Mouse (Mus musculus) limb, embryonic 11.5 days (tissue): ENCODE data around the gene Tbpl1. TPM values are rescaled to one million over a fixed set of nuclear protein-coding genes. Genes with fewer than 3 reads are reported as not detected.
A peak's percentile ranks its signal among the peaks of the same experiment; 100 is the strongest.

Experiments
- ATAC-seq: fragments of 200-750 bp; cut with Nextera tagmentation; 2 replicates; pipeline ENCODE4 v1.8.0; 2017; ENCODE audit warnings: low read depth; ENCODE audit not compliant: insufficient number of reproducible peaks, low FRiP score, low TSS enrichment
- DNase-seq: peaks from one replicate; pipeline ENCODE4 v3.0.0-alpha.2; 2015; ENCODE audit warnings: low spot score
- H3K27ac ChIP-seq: fragments of 300-500 bp; sonication (generic); replicated peaks from 2 replicates; pipeline ENCODE4 v1.5.1; 2014; ENCODE audit warnings: low read depth, mild to moderate bottlenecking, low read length
- H3K27me3 ChIP-seq: fragments of 300-500 bp; sonication (generic); 2 replicates; pipeline ENCODE4 v1.6.1; 2014; ENCODE audit warnings: mild to moderate bottlenecking, low read length, mixed read lengths; ENCODE audit not compliant: control insufficient read depth, insufficient read depth
- H3K36me3 ChIP-seq: fragments of 300-500 bp; sonication (generic); 2 replicates; pipeline ENCODE4 v1.6.1; 2014; ENCODE audit warnings: mild to moderate bottlenecking, low read length, moderate library complexity, mixed read lengths; ENCODE audit not compliant: control insufficient read depth, insufficient read depth
- H3K4me1 ChIP-seq: fragments of 300-500 bp; sonication (generic); 2 replicates; pipeline ENCODE4 v1.6.1; 2014; ENCODE audit warnings: low read length, mixed read lengths; ENCODE audit not compliant: control insufficient read depth, insufficient read depth
- H3K4me2 ChIP-seq: fragments of 300-500 bp; sonication (generic); 2 replicates; pipeline ENCODE4 v1.6.1; 2014; ENCODE audit warnings: low read depth, mild to moderate bottlenecking, moderate library complexity; ENCODE audit not compliant: severe bottlenecking
- H3K4me3 ChIP-seq: fragments of 300-500 bp; sonication (generic); 2 replicates; pipeline ENCODE4 v1.5.1; 2014; ENCODE audit warnings: low read depth, low read length
- H3K9ac ChIP-seq: fragments of 300-500 bp; sonication (generic); 2 replicates; pipeline ENCODE4 v1.6.1; 2014; ENCODE audit warnings: mild to moderate bottlenecking, low read length
- H3K9me3 ChIP-seq: fragments of 300-500 bp; sonication (generic); 2 replicates; pipeline ENCODE4 v1.6.1; 2016; ENCODE audit warnings: low read length; ENCODE audit not compliant: control insufficient read depth
- WGBS: fragments of 180-500 bp; shearing (Covaris S2); extraction: QIAGEN DNeasy Blood & Tissue Kit; methylation state at CpG from one replicate; pipeline ENCODE4 v1.1.7; 2014; 5-methylcytosine and 5-hydroxymethylcytosine counted together
- polyA plus RNA-seq: library from polyadenylated mRNA; unstranded; fragments of >200 nt; fragmentation: Nextera tagmentation; extraction: Ambion mirVana; gene quantifications from 2 replicates; pipeline ENCODE4 v1.2.1, GENCODE M21; 2014

Tbpl1 gene
- 88.7 and 91.3 TPM in 2 replicates for polyA plus RNA-seq

DNA sequence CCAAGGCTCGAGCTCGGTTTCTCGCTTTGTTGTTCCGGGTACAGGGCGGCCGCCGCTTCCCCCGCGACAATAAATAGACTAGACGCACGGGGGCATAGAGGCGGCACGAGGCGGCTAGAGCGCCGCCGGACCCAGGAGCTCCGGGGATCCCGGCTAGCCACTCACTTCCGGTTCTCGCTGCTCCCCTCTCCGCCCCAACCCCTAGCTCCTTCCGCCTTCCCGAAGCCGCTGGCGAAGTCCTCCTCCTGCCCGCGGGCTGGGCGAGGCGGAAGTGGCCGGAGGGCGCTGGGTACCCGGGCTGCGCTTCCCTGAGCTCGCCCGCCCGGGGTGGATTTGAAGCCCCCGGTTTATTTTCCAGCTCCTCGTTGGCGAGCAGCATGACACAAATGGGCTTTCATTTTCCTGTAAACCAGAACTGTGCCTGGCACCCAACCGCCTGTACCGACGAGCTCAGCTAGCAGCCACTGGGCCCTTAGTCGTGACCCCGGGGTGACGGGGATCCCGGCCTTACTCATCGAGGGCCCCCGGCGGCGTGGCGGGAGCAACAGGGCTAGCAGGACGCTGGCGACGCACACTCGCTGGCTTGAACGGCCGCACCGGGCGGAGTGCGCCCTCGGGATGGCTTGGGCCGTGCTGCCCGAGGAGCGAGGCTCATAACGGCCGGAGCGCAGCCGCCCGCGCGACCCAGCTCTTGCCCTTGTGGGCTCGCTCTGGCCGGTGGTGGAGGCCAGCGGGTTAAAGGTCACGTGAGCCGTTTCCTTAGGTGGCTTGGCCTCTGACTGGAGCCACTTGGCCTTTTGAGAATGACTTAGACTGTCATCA lies at the start of gene Tbpl1:
Gene Tbpl1, minus strand, starts transcription at position 667 of the 822 bp plus-strand sequence.
- ATAC-seq, result peak; percentile 98
- peak within 1 kb of the TSS; percentile 95 for H3K4me3 ChIP-seq
- no peaks in the 10 kb centered on the region for H3K36me3 ChIP-seq
- peaks cover 7% of the 10 kb centered on the region for H3K4me1 ChIP-seq
- under 1% methylated on average over 77 of the region's 77 CpGs for WGBS
- peak within 1 kb of the TSS; percentile 77 for H3K27ac ChIP-seq
- peak within 1 kb of the TSS; percentile 89 for H3K4me2 ChIP-seq
- H3K27me3 ChIP-seq, result no peaks in the 10 kb centered on the region
- peak; percentile 94 for DNase-seq
- peak within 1 kb of the TSS; percentile 96 for H3K9ac ChIP-seq
- no peaks in the 10 kb centered on the region for H3K9me3 ChIP-seq

DNA sequence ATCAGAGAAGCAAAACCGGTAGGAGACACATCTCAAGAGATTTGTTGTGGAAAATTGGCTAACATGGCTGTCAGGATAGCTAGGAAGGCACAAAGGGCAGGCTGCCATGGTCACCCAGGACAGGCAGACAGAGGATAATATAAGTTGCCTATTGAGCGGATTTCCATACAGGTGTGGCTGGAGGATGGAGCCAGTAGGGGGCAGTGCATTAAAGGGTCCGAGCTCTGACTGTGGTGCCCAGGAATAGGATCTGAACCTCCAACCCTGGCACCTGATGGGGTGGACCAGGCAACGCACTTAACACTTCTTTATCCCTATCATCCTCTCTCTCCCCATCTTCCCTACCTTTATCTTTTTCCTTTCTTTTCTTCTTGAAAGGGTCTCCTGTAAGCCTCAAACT lies 49.7 kb upstream of the Tbpl1 start:
- WGBS, result 35% methylated on average over 4 of the region's 4 CpGs
- Histone ChIP-seq H3K9me3 (no peaks in the 10 kb centered on the region), H3K4me1 (no peaks in the 10 kb centered on the region), H3K4me3 (no peak overlapping the region), H3K9ac (no peak overlapping the region), H3K36me3 (no peaks in the 10 kb centered on the region), H3K27ac (no peak overlapping the region), H3K27me3 (no peaks in the 10 kb centered on the region), H3K4me2 (no peak overlapping the region)
- ATAC-seq (no peak), DNase-seq (peak; percentile 50)

DNA sequence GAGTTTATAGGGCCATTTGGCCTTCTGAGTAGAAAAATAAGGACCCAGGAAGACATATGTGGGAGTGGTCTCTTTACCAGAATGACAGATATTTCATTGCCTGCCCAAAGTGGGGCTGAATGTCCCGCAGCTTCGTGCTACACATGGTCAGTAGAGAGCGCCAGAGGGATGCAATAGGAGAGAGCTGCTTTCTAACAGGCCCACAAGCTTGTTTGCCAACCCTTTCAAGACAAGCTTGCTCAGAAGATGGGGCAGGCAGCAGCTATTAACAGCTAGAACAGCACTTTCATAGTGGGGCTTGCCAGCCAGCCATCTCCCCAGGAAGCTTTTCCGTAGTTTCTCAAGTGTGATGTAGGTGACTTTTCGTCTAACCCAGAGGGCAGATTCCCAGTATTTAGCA lies 46.2 kb upstream of the Tbpl1 start:
- Histone ChIP-seq H3K9me3 (no peaks in the 10 kb centered on the region), H3K36me3 (no peaks in the 10 kb centered on the region)

DNA sequence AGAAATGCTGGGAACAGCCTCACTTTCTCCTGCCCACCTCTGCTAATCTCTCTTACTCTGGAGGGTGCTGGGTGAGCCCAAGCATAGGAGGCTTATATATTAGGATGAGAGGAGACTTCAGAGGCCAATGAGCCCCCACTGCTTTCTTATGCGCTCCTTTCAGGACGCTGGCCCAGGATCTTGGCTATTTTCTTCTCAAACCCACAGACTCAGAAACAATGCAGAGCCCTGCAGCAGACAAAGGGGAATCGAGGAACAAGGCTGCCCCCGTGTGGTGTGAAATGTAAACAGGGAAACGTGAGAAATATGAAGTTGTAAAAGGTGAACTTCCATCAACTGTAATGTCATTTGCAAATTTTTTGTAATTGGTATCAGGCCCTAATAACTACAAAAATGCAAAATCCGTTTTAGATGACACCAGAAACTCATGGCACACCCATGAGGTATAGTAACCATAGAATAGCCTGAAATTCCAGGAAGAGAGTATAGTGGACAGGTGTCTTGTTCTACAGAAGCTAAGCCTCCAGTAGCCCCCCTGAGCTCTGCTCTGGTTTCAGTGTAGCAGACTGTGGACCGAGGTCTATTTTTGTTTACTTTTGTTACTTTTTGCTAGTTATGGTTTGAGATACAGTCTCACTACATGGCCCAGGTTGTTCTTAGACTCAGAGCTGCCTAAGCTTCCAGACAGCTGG lies 44.4 kb upstream of the Tbpl1 start:
- Histone ChIP-seq H3K4me1 (no peaks in the 10 kb centered on the region), H3K4me3 (no peak overlapping the region), H3K27me3 (no peaks in the 10 kb centered on the region), H3K9ac (no peak overlapping the region), H3K9me3 (no peaks in the 10 kb centered on the region), H3K27ac (no peak overlapping the region), H3K36me3 (no peaks in the 10 kb centered on the region), H3K4me2 (no peak overlapping the region)
- 19% methylated on average over 7 of the region's 7 CpGs for WGBS
- peak; percentile 71 for DNase-seq
- ATAC-seq, result no peak

More for the DNA sequence above, 46.2 kb upstream of the Tbpl1 start:
- ATAC-seq, result no peak
- no peaks in the 10 kb centered on the region for H3K4me1 ChIP-seq
- H3K4me3 ChIP-seq, result no peak overlapping the region
- H3K27ac ChIP-seq, result no peak overlapping the region
- DNase-seq, result peak; percentile 50
- H3K27me3 ChIP-seq, result no peaks in the 10 kb centered on the region
- no peak overlapping the region for H3K9ac ChIP-seq
- H3K4me2 ChIP-seq, result no peak overlapping the region
- WGBS, result 5% methylated on average over 5 of the region's 5 CpGs

DNA sequence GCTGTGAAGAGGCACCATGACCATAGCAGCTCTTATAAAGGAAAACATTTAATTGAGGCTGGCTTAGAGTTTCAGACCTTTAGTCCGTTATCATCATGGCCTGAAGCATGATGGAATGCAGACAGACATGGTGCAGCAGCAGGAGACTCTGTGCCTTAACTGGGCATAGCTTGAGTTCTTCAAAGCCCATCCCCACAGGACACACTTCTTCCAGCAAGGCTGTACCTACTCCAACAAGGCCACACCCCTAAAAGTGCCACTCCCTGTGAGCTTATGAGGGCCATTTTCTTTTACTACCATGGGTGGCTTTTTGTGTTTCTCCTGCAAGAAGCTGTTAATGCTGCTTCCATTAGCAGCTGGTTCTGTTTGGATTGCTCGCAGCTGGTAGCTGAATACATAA lies 43.7 kb upstream of the Tbpl1 start:
- H3K27me3 ChIP-seq, result no peaks in the 10 kb centered on the region
- H3K36me3 ChIP-seq, result no peaks in the 10 kb centered on the region
- H3K9me3 ChIP-seq, result no peaks in the 10 kb centered on the region
- DNase-seq, result no peak
- no peak for ATAC-seq
- no peak overlapping the region for H3K4me2 ChIP-seq
- no peak overlapping the region for H3K4me3 ChIP-seq
- no peak overlapping the region for H3K9ac ChIP-seq
- no peaks in the 10 kb centered on the region for H3K4me1 ChIP-seq
- 76% methylated on average over 2 of the region's 2 CpGs for WGBS
- H3K27ac ChIP-seq, result no peak overlapping the region

DNA sequence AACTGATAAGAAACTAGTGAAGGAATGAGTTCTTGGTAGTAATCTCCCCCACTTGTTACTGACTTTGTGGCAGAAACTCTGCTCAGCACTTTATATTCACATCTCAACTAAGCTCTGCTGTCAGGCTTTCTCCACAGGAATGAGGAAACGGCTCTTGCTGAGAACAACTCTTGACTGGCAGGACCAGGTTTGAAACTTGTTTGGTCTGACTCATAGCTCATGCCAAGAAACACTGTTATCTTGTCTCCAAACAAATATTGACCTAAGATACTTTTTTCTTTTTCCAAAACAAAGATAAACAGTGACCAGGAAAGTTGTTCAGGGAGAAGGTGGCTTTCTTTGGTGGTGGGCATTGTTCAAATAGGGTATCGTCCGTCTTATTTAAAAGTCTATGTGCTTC lies 42.9 kb upstream of the Tbpl1 start:
- WGBS, result 93% methylated on average over 3 of the region's 3 CpGs
- DNase-seq (no peak), ATAC-seq (no peak)
- no peaks in the 10 kb centered on the region for H3K9me3 ChIP-seq
- H3K4me1 ChIP-seq, result no peaks in the 10 kb centered on the region
- no peak overlapping the region for H3K9ac ChIP-seq
- no peak overlapping the region for H3K4me2 ChIP-seq
- H3K27ac ChIP-seq, result no peak overlapping the region
- no peaks in the 10 kb centered on the region for H3K27me3 ChIP-seq
- H3K4me3 ChIP-seq, result no peak overlapping the region
- no peaks in the 10 kb centered on the region for H3K36me3 ChIP-seq

DNA sequence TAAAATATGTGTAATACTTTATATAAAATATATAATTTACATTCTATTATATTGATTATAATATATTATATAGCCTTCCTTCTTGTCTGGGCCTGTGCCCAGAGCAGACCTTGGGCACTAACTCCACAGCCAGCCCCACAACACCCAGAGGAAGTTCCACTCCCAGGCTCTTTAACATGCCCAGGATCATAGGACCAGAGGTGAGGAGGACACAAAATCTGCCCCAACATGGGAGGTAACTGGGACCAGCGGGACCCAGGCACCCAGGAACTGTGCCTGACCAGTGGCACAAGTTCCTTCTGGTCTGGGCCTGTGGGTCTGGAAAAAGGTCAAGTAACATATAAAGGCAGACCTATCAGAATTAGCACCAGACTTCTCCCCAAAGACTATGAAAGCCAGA lies 22.5 kb upstream of the Tbpl1 start:
- Histone ChIP-seq H3K9me3 (no peaks in the 10 kb centered on the region), H3K4me2 (no peak overlapping the region), H3K4me3 (no peak overlapping the region), H3K36me3 (no peaks in the 10 kb centered on the region), H3K27me3 (no peaks in the 10 kb centered on the region), H3K27ac (no peak overlapping the region), H3K4me1 (no peaks in the 10 kb centered on the region), H3K9ac (no peak overlapping the region)
- ATAC-seq (no peak), DNase-seq (no peak)
- 92% methylated on average over 1 of the region's 1 CpGs for WGBS

DNA sequence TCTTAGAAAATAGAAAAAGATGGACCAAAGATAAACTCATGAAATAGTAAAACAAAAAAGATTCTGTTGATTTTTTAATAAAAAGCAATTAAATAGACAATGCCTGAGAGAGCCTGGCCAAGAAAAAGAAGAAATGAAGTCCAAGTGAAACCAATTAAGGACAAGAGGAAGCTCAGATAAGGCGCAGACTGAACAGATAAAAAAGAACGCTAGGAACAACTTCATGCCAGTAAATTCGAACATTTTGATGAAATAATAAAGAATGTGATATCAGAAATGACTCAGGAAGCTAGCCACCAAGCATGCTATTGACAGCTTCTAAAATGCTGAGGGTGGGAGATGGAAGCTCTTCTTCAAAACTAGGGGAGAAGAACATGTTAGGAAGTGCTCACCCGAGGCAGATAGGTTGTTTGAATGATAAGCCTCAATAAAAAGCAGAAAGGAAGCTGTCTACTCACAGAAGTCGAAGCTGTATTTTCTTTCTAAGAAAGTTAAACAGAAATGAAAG lies 19.5 kb upstream of the Tbpl1 start:
- H3K9me3 ChIP-seq, result no peaks in the 10 kb centered on the region
- 77% methylated on average over 5 of the region's 5 CpGs for WGBS
- H3K9ac ChIP-seq, result no peak overlapping the region
- H3K36me3 ChIP-seq, result no peaks in the 10 kb centered on the region
- no peaks in the 10 kb centered on the region for H3K4me1 ChIP-seq
- H3K4me3 ChIP-seq, result no peak overlapping the region
- H3K27ac ChIP-seq, result no peak overlapping the region
- DNase-seq (no peak), ATAC-seq (no peak)
- H3K4me2 ChIP-seq, result no peak overlapping the region
- no peaks in the 10 kb centered on the region for H3K27me3 ChIP-seq
